Mouse (Mus musculus) heart, embryonic 10.5 days (tissue): ENCODE measurements around the gene Ndufs7. TPM values are rescaled to one million over a fixed set of nuclear protein-coding genes. Genes with fewer than 3 reads are reported as not detected.

Experiments
- DNase-seq: peaks from one replicate; pipeline ENCODE4 v3.0.0-alpha.2; 2017; ENCODE audit warnings: low spot score
- H3K27ac ChIP-seq: fragments of 300-500 bp; sonication (generic); 2 replicates; pipeline ENCODE4 v1.5.1; 2016; ENCODE audit warnings: mild to moderate bottlenecking
- H3K27me3 ChIP-seq: fragments of 300-500 bp; sonication (generic); 2 replicates; pipeline ENCODE4 v1.6.1; 2016; ENCODE audit warnings: mild to moderate bottlenecking; ENCODE audit not compliant: poor library complexity, insufficient read depth, severe bottlenecking
- H3K36me3 ChIP-seq: fragments of 300-500 bp; sonication (generic); 2 replicates; pipeline ENCODE4 v1.6.1; 2016; ENCODE audit warnings: mild to moderate bottlenecking, moderate library complexity
- H3K4me1 ChIP-seq: fragments of 300-500 bp; sonication (generic); 2 replicates; pipeline ENCODE4 v1.6.1; 2016; ENCODE audit warnings: mild to moderate bottlenecking
- H3K4me3 ChIP-seq: fragments of 300-500 bp; sonication (generic); 2 replicates; pipeline ENCODE4 v1.5.1; 2016; ENCODE audit warnings: mild to moderate bottlenecking, moderate library complexity
- H3K9me3 ChIP-seq: fragments of 300-500 bp; sonication (generic); 2 replicates; pipeline ENCODE4 v1.6.1; 2016; ENCODE audit warnings: mild to moderate bottlenecking, moderate library complexity
- WGBS: fragments of 180-500 bp; shearing (Covaris S2); methylation state at CpG from one replicate; pipeline ENCODE4 v1.1.7; 2016; 5-methylcytosine and 5-hydroxymethylcytosine counted together
- polyA plus RNA-seq: library from polyadenylated mRNA; unstranded; fragments of >200 nt; fragmentation: Nextera tagmentation; extraction: Ambion mirVana; gene quantifications from 2 replicates; pipeline ENCODE4 v1.2.1, GENCODE M21; 2016

Gene Ndufs7
- polyA plus RNA-seq, 1 experiment from 2014 or later = 432 TPM

- Histone ChIP-seq H3K4me3 (peak overlapping the region; percentile 71), H3K27ac (peak overlapping the region; percentile 92), H3K27me3 (no peaks in the 10 kb centered on the region), H3K9me3 (no peaks in the 10 kb centered on the region), H3K4me1 (peaks cover 57% of the 10 kb centered on the region), H3K36me3 (peaks cover 43% of the 10 kb centered on the region)
- no peak for DNase-seq
- 6% methylated on average over 19 of the region's 19 CpGs for WGBS
These were observed 11.1 kb downstream of the Ndufs7 start for GRCm38 (mm10) chr10:80259861-80260641.

- H3K27ac ChIP-seq = peak within 1 kb of the TSS; percentile 92
- peaks cover 34% of the 10 kb centered on the region for H3K36me3 ChIP-seq
- WGBS = under 1% methylated on average over 49 of the region's 49 CpGs
- peak; percentile 100 for DNase-seq
- H3K4me1 ChIP-seq = peaks cover 57% of the 10 kb centered on the region
- H3K27me3 ChIP-seq = no peaks in the 10 kb centered on the region
- peak within 1 kb of the TSS; percentile 71 for H3K4me3 ChIP-seq
- no peaks in the 10 kb centered on the region for H3K9me3 ChIP-seq
These were observed 12.0 kb downstream of the Ndufs7 start, which contains the start of the genes Gamt and Dazap1 for GRCm38 (mm10) chr10:80260642-80261584. Gene Gamt (minus strand): TSS chr10:80261012. Gene Dazap1 (plus strand): TSS chr10:80261486.

- DNase-seq = peak; percentile 98
- Histone ChIP-seq H3K36me3 (peaks cover 28% of the 10 kb centered on the region), H3K4me3 (peak overlapping the region; percentile 71), H3K9me3 (no peaks in the 10 kb centered on the region), H3K4me1 (peaks cover 59% of the 10 kb centered on the region), H3K27me3 (no peaks in the 10 kb centered on the region), H3K27ac (peak overlapping the region; percentile 92)
- WGBS = under 1% methylated on average over 14 of the region's 14 CpGs
These were observed 12.7 kb downstream of the Ndufs7 start for GRCm38 (mm10) chr10:80261585-80261968.

DNA sequence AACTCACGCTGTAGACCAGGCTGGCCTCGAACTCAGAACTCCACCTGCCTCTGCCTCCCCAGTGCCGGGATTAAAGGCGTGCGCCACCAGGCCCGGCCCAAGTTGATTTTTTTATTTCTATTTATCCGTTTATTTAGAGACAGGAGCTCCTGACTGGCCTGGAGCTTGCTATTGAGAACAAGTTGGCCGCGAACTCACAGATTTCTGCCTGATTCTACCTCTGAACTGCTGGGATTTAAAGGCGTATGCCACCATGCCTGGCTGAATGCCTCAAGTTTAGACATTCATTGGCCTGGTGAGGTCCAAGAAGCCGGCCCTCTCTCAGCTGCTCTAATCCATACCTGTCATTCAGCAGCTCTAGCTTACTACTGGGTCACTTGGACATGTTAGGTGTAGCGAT lies 13.2 kb downstream of the Ndufs7 start:
- Histone ChIP-seq H3K27me3 (no peaks in the 10 kb centered on the region), H3K27ac (peak overlapping the region; percentile 92), H3K4me1 (peaks cover 65% of the 10 kb centered on the region), H3K36me3 (peaks cover 24% of the 10 kb centered on the region), H3K4me3 (peak overlapping the region; percentile 71), H3K9me3 (no peaks in the 10 kb centered on the region)
- DNase-seq = no peak
- WGBS = 69% methylated on average over 12 of the region's 12 CpGs

DNA sequence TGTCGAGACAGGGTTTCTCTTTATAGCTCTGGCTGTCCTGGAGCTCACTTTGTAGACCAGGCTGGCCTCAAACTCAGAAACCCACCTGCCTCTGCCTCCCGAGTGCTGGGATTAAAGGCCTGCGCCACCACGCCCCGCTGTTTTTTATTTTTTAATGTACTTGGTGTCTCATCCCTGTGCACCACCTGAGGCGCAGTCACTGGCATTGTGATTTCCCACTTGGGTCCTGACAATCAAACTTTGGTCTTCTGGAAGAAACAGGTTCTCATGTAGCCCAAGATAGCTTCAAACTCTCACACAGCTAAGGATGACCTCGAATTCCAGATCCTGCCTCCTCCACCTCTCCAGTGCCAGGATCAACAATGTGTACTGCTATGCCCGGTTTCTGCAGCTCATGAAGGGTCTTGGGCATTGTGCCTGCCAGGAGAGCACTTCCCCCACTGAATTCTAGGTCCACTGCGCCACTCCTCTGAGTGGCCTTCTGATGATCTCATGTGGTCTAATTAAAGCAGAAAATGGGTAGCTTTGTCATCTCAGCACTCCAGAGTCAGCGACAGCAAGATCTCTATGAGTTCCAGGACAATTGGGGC lies 13.9 kb downstream of the Ndufs7 start:
- Histone ChIP-seq H3K27me3 (no peaks in the 10 kb centered on the region), H3K9me3 (no peaks in the 10 kb centered on the region), H3K36me3 (peaks cover 25% of the 10 kb centered on the region), H3K27ac (no peak overlapping the region; the same call in 1 of the 2 replicates), H3K4me3 (no peak overlapping the region), H3K4me1 (peaks cover 72% of the 10 kb centered on the region)
- 92% methylated on average over 10 of the region's 10 CpGs for WGBS
- no peak for DNase-seq

GRCm38 (mm10) chr10:80264341-80265148 lies 15.6 kb downstream of the Ndufs7 start:
- no peaks in the 10 kb centered on the region for H3K27me3 ChIP-seq
- H3K4me3 ChIP-seq = peak overlapping the region; percentile 81
- H3K4me1 ChIP-seq = peaks cover 66% of the 10 kb centered on the region
- peak; percentile 99 for DNase-seq
- no peaks in the 10 kb centered on the region for H3K9me3 ChIP-seq
- H3K36me3 ChIP-seq = peaks cover 23% of the 10 kb centered on the region
- peak overlapping the region; percentile 99 for H3K27ac ChIP-seq
- 2% methylated on average over 81 of the region's 81 CpGs for WGBS

DNA sequence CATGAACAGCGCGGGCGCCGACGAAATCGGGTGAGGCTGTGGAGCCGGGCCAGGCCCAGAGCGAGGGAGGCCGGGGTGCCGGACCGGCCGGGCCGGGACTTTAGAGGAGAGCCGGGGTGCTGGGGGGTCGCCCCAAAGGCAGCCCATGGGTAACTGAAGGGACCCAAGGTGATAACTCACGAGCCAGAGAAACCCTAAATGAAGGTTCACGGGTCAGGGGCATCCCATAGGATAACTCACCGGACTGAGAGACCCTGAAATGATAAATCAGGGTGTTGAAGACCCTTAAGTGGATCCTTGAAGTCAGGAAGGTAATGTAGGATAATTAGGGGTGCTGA lies 16.2 kb downstream of the Ndufs7 start:
- no peaks in the 10 kb centered on the region for H3K27me3 ChIP-seq
- H3K4me3 ChIP-seq = peak overlapping the region; percentile 81
- 2% methylated on average over 18 of the region's 18 CpGs for WGBS
- DNase-seq = no peak
- peak overlapping the region; percentile 99 for H3K27ac ChIP-seq
- peaks cover 27% of the 10 kb centered on the region for H3K36me3 ChIP-seq
- H3K9me3 ChIP-seq = no peaks in the 10 kb centered on the region
- peaks cover 64% of the 10 kb centered on the region for H3K4me1 ChIP-seq

- H3K27me3 ChIP-seq = no peaks in the 10 kb centered on the region
- H3K4me3 ChIP-seq = no peak overlapping the region
- no peak for DNase-seq
- H3K36me3 ChIP-seq = peaks cover 66% of the 10 kb centered on the region
- WGBS = 90% methylated on average over 2 of the region's 2 CpGs
- H3K27ac ChIP-seq = 0 out of 2 replicates have a peak overlapping the region, but pooled peaks have one; percentile 23
- H3K4me1 ChIP-seq = peaks cover 64% of the 10 kb centered on the region
- no peaks in the 10 kb centered on the region for H3K9me3 ChIP-seq
These were observed 21.2 kb downstream of the Ndufs7 start for GRCm38 (mm10) chr10:80270099-80270498.

- Histone ChIP-seq H3K27me3 (no peaks in the 10 kb centered on the region), H3K36me3 (peaks cover 72% of the 10 kb centered on the region), H3K9me3 (no peaks in the 10 kb centered on the region), H3K4me1 (peaks cover 62% of the 10 kb centered on the region), H3K27ac (no peak overlapping the region), H3K4me3 (no peak overlapping the region)
- WGBS = 69% methylated on average over 6 of the region's 6 CpGs
- no peak for DNase-seq
These were observed 21.8 kb downstream of the Ndufs7 start for GRCm38 (mm10) chr10:80270734-80271181.

- DNase-seq = no peak
- Histone ChIP-seq H3K4me1 (peaks cover 57% of the 10 kb centered on the region), H3K27me3 (no peaks in the 10 kb centered on the region), H3K9me3 (no peaks in the 10 kb centered on the region), H3K36me3 (peaks cover 77% of the 10 kb centered on the region), H3K4me3 (no peak overlapping the region), H3K27ac (peak overlapping the region; percentile 59)
- WGBS = 86% methylated on average over 5 of the region's 5 CpGs
These were observed 22.4 kb downstream of the Ndufs7 start for GRCm38 (mm10) chr10:80271186-80271843.

DNA sequence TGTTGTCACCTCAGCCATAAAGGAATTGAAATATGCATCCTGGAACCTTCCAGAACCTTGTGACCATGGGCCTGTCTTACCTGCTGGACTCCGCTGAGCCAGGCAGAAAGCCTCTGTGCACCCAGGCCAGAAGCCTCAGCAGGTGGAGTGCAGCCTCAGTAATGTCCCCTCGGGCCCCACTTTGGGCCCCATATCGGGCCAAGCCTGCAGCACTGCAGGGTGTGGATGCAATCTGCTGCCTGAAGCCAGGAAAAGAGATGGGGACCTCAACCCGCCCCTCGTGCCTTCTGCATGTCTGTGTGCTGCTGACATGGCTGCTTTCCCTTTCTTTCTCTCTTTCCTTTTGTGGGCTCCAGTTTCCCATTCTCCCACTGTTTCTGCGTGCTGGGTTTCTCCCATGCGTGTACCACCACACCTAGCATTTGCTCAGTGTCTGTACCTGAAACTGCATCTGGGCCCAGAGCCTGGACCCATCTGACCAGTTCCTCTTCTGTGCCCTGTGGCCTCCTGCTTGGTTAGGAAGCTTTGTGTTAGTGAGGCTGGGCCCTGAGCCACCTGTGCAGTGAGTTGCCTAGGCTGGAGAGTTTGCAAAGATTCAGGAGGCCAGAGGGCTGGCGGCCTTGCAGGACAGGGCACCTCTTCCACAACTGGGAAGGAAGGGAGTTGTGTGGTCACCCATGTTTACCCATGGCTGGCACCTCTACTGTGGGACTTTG lies 23.1 kb downstream of the Ndufs7 start:
- H3K4me1 ChIP-seq = peaks cover 50% of the 10 kb centered on the region
- no peaks in the 10 kb centered on the region for H3K27me3 ChIP-seq
- no peak overlapping the region for H3K4me3 ChIP-seq
- H3K27ac ChIP-seq = peak overlapping the region; percentile 59
- no peak for DNase-seq
- WGBS = 85% methylated on average over 8 of the region's 8 CpGs
- H3K9me3 ChIP-seq = no peaks in the 10 kb centered on the region
- peaks cover 81% of the 10 kb centered on the region for H3K36me3 ChIP-seq
